Mouse (Mus musculus): ENCODE measurements around the gene Ttf1. TPM values are rescaled to one million over a fixed set of nuclear protein-coding genes. Genes with fewer than 3 reads are reported as not detected.

The Ttf1 gene
- polyA plus RNA-seq, 1 experiment from 2014 or later: 13.5 TPM

Other genes with a start within 250 kb of the Ttf1 start
- 25.2 and 29.2 TPM in 2 replicates for gene Gtf3c4, start 219.9 kb upstream of the Ttf1 start, polyA plus RNA-seq (2016; fragmentation: Nextera tagmentation; extraction: Ambion mirVana)
- gene Ddx31, start 219.9 kb upstream of the Ttf1 start, polyA plus RNA-seq (2016; fragmentation: Nextera tagmentation; extraction: Ambion mirVana): 15.3 and 15.7 TPM in 2 replicates
- 13.5 and 17.4 TPM in 2 replicates for gene Barhl1, start 143.6 kb upstream of the Ttf1 start, polyA plus RNA-seq (2016; fragmentation: Nextera tagmentation; extraction: Ambion mirVana)
- gene Cfap77, start 5.2 kb upstream of the Ttf1 start, polyA plus RNA-seq (2016; fragmentation: Nextera tagmentation; extraction: Ambion mirVana): 0.22 and 0.28 TPM in 2 replicates
- 15.7 and 19.1 TPM in 2 replicates for gene Setx, start 63.9 kb downstream of the Ttf1 start, polyA plus RNA-seq (2016; fragmentation: Nextera tagmentation; extraction: Ambion mirVana)
- gene Ntng2, start 192.7 kb downstream of the Ttf1 start, polyA plus RNA-seq (2016; fragmentation: Nextera tagmentation; extraction: Ambion mirVana): 2.0 and 2.4 TPM in 2 replicates